Mouse (Mus musculus): Measurements from ENCODE around the gene Taf9. TPM values are rescaled to one million over a fixed set of nuclear protein-coding genes. Genes with fewer than 3 reads are reported as not detected.

The Taf9 gene
- polyA plus RNA-seq, 1 experiment from 2014 or later, result 29.1 TPM

- Histone ChIP-seq H3K9ac (replicated peaks) (no peak overlapping the region), H3K4me3 (replicated peaks) (no peak overlapping the region), H3K4me1 (peaks cover 3% of the 10 kb centered on the region; the same call in 1 of the 2 replicates), H3K4me2 (no peak overlapping the region), H3K36me3 (peaks cover 38% of the 10 kb centered on the region), H3K27ac (replicated peaks) (no peak overlapping the region), H3K9me3 (replicated peaks) (no peaks in the 10 kb centered on the region), H3K27me3 (replicated peaks) (peaks cover 14% of the 10 kb centered on the region)
- WGBS, result 80% methylated on average over 13 of the region's 13 CpGs
- ATAC-seq (ENCODE audit: low FRiP score), result no peak
Measured at GRCm38 (mm10) chr13:100617583-100617982, 33.8 kb upstream of the Taf9 start.

GRCm38 (mm10) chr13:100622241-100622640 lies 29.1 kb upstream of the Taf9 start:
- Histone ChIP-seq H3K4me2 (no peak overlapping the region), H3K9ac (replicated peaks) (no peak overlapping the region), H3K27me3 (replicated peaks) (peaks cover 10% of the 10 kb centered on the region), H3K36me3 (peaks cover 64% of the 10 kb centered on the region), H3K9me3 (replicated peaks) (no peaks in the 10 kb centered on the region), H3K4me1 (no peaks in the 10 kb centered on the region), H3K27ac (replicated peaks) (no peak overlapping the region), H3K4me3 (replicated peaks) (no peak overlapping the region)
- no peak for ATAC-seq (ENCODE audit: low FRiP score)
- 83% methylated on average over 4 of the region's 4 CpGs for WGBS

DNA sequence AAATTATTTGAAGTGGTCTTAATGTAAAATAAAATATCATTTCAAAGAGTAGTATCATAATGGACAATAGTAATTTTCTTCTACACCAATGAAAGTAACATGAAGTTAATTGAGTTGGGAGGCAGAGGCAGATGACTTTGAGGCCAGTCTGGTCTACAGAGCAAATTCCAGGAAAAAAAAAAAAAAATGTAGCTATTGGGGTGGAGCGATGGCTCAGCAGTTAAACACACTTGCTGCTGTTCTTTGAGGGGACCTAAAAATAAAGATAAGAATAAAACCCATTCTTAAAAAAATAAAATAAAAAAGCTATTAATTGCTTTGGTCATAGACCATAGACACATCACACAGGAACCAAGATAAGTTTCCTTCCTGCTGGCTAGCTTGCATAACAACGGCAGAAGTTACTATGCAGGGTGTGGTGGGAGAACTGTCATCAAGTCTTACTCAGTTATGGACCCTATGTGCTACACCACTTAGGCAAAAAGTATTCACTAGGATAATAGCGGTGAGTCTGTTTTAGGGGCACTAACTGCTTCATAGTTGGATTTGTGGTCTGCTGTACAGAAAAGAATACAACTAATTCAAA lies 17.2 kb upstream of the Taf9 start:
- Histone ChIP-seq H3K27me3 (replicated peaks) (no peaks in the 10 kb centered on the region), H3K36me3 (peaks cover 60% of the 10 kb centered on the region), H3K4me2 (no peak overlapping the region), H3K9me3 (replicated peaks) (no peaks in the 10 kb centered on the region), H3K27ac (replicated peaks) (no peak overlapping the region), H3K9ac (replicated peaks) (no peak overlapping the region), H3K4me3 (replicated peaks) (no peak overlapping the region), H3K4me1 (no peaks in the 10 kb centered on the region)
- no peak for ATAC-seq (ENCODE audit: low FRiP score)
- 94% methylated on average over 3 of the region's 3 CpGs for WGBS

DNA sequence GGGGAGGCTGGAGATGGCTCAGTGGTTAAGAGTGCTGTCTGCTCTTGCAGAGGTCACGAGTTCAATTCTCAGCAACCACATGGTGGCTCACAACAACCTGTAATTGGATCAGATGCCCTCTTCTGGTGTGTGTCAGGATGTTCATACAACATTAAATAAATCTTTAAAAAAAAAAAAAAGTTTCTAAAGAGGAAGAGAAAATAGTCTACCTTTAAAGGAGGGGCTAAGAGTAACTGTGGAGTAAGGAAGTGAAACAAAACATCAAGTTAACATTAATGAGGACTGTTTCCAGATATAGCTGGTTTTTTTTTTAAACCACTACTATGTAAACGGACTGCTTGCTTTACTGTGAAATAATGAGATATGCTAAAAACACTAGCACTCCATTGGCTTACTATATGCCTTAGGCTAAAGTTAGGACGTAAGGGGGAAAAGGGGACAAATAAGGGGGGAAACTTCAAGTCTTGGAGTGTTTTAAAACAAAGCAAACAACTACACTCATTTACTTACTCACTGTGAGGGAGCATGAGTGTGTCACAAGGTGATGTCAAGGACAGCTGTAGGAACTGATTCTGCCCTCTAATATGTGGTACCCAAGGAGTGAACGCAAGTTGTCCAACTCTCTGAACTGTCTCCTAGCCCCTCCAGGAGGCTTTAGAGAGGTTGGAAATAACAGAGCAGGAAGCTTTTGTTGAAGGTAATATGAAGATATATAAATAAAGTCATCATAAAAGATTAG lies 8.7 kb upstream of the Taf9 start:
- H3K36me3 ChIP-seq, result peaks cover 75% of the 10 kb centered on the region
- H3K4me3 ChIP-seq (replicated peaks), result no peak overlapping the region
- H3K4me2 ChIP-seq, result no peak overlapping the region
- H3K27me3 ChIP-seq (replicated peaks), result no peaks in the 10 kb centered on the region
- WGBS, result 91% methylated on average over 4 of the region's 4 CpGs
- H3K9ac ChIP-seq (replicated peaks), result no peak overlapping the region
- no peaks in the 10 kb centered on the region for H3K9me3 ChIP-seq (replicated peaks)
- H3K27ac ChIP-seq (replicated peaks), result no peak overlapping the region
- H3K4me1 ChIP-seq, result no peaks in the 10 kb centered on the region
- no peak for ATAC-seq (ENCODE audit: low FRiP score)

DNA sequence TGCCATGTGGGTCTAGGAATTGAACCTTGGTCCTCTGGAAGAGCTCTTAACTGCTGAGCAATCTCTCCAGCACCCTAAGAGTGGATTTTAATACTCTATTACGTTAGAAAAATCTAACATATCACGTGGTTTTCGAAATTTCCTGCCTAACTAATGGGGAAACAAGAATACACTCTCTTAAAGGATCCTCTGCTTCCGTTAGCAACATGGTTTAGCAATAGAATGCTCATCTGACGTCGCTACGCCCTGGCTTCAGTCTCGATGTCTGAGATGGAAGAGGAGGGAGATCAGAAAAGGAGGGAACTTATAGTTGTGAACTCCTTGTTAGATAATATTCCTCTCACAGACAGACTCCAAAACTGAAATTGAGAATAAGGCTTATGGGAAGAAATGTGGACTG lies 3.2 kb upstream of the Taf9 start:
- Histone ChIP-seq H3K9ac (replicated peaks) (no peak overlapping the region), H3K4me3 (replicated peaks) (no peak overlapping the region), H3K4me1 (peaks cover 13% of the 10 kb centered on the region), H3K36me3 (peaks cover 39% of the 10 kb centered on the region), H3K27me3 (replicated peaks) (no peaks in the 10 kb centered on the region), H3K9me3 (replicated peaks) (no peaks in the 10 kb centered on the region), H3K4me2 (no peak overlapping the region), H3K27ac (replicated peaks) (no peak overlapping the region)
- no peak for ATAC-seq (ENCODE audit: low FRiP score)
- 97% methylated on average over 8 of the region's 8 CpGs for WGBS

DNA sequence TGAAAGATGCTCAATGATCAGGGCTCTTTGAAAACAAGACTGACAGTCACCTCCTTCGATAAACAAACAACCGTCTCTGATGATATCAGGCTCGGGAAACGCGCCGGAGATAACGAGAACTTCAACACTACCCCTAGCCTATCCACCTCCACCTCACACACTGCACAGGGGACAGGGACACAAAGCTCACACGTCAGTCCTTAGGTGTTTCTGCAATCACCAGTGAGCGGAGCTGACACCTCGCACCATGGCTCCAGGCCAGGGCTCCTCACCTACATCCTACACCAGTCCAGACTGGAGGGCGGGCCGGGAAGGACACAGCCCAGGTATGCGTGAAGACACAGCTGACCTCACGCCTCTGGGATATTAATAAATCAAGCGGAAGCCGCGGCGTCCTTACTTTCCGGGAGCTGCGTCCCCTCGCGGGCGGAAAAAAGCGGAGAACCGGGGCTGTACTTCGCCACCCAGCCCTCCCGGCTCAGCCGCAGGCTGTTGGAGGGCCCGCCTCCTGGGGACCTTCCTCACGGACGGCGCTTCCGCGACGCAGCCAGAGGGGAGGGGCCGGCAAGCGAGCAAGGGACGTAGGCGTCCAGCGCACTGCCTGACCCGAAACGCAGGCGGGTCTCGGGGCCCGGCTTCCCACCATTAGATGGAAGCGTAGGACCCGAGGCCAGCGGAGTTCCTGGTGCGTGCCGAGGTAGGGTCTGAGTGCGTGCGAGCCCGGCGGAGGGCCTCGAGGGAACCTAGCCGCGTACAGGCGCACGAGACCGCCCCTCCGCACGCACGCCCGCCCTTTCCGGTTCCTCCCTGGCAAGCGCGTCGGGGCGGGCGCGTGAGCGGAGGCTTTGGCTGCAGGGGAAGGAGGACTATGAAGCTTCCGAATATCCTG lies 585 bp upstream of the Taf9 start, which contains the start of the genes Ak6 and Rad17:
TSS of gene Ak6 (plus strand) at position 430 of the 889 bp plus-strand sequence.
TSS of gene Rad17 (minus strand) at position 502 of the 889 bp plus-strand sequence.
- H3K36me3 ChIP-seq, result peaks cover 19% of the 10 kb centered on the region
- peak within 1 kb of the TSS; percentile 96 for H3K27ac ChIP-seq (replicated peaks)
- no peaks in the 10 kb centered on the region for H3K9me3 ChIP-seq (replicated peaks)
- H3K4me1 ChIP-seq, result peaks cover 17% of the 10 kb centered on the region
- H3K4me3 ChIP-seq (replicated peaks), result peak within 1 kb of the TSS; percentile 97
- peak within 1 kb of the TSS; percentile 85 for H3K4me2 ChIP-seq
- ATAC-seq (ENCODE audit: low FRiP score), result peak; percentile 98
- H3K27me3 ChIP-seq (replicated peaks), result no peaks in the 10 kb centered on the region
- under 1% methylated on average over 70 of the region's 73 CpGs for WGBS
- H3K9ac ChIP-seq (replicated peaks), result peak within 1 kb of the TSS; percentile 86

DNA sequence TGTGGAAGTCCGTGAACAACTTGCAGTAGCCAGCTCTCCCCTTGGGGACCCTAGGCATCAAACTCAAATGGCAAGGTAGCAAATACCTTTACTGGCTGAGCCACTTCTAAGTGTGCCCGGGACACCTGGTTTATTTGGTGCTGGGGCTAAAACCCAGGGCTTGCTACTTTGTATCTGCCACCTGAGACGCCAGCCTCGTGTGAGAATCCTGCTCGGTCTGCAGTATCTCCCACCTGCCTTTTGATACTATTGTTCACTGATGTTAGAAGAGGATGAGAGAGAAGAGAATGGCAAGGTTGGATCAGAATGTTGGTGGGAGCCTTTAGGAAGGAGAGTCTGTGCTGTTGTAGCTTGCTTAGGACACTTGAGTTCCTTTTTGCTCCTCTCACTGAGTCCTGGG lies 6.7 kb downstream of the Taf9 start:
- peaks cover 4% of the 10 kb centered on the region for H3K4me1 ChIP-seq
- H3K4me2 ChIP-seq, result no peak overlapping the region
- H3K27me3 ChIP-seq (replicated peaks), result no peaks in the 10 kb centered on the region
- no peak for ATAC-seq (ENCODE audit: low FRiP score)
- H3K4me3 ChIP-seq (replicated peaks), result no peak overlapping the region
- no peak overlapping the region for H3K9ac ChIP-seq (replicated peaks)
- H3K36me3 ChIP-seq, result peaks cover 5% of the 10 kb centered on the region
- WGBS, result 92% methylated on average over 5 of the region's 5 CpGs
- H3K9me3 ChIP-seq (replicated peaks), result no peaks in the 10 kb centered on the region
- no peak overlapping the region for H3K27ac ChIP-seq (replicated peaks)

DNA sequence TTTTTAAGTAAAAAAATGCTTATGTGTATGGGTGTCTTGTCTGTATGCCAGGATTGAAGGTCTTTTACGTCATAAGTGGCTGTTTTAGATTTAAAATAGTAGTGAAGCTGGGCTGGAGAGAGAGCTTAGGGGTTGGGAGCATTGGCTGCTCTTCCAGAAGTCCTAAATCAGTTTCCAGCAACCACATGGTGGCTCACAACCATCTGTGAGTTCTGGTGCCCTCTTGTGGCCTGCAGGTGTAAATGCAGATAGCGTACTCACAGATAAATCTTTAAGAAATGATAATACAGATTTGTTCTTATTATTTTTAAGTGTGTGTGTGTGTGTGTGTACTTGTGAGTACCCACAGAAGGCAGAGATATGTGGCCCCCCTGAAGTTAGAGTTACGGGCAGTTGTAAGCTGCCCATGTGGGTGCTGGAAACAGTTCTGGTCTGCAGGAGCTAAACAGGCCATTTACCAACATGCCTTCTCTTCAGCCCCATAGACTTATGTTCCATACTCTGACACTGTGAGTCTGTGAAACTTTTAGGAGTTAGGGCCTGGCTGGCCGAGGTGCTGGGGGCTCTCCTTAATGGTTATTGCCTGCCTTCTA lies 8.6 kb downstream of the Taf9 start:
- Histone ChIP-seq H3K4me3 (replicated peaks) (no peak overlapping the region), H3K9me3 (replicated peaks) (no peaks in the 10 kb centered on the region), H3K27me3 (replicated peaks) (no peaks in the 10 kb centered on the region), H3K36me3 (peaks cover 9% of the 10 kb centered on the region), H3K27ac (replicated peaks) (no peak overlapping the region), H3K4me2 (no peak overlapping the region), H3K4me1 (no peaks in the 10 kb centered on the region), H3K9ac (replicated peaks) (no peak overlapping the region)
- 48% methylated on average over 4 of the region's 4 CpGs for WGBS
- peak; percentile 69; the same call in 1 of the 2 replicates for ATAC-seq (ENCODE audit: low FRiP score)

GRCm38 (mm10) chr13:100669291-100670022 lies 18.1 kb downstream of the Taf9 start, which contains the start of gene Ccdc125:
Gene Ccdc125 (plus strand): TSS chr13:100669717.
- no peaks in the 10 kb centered on the region for H3K9me3 ChIP-seq (replicated peaks)
- peak within 1 kb of the TSS; percentile 36 for H3K9ac ChIP-seq (replicated peaks)
- peaks cover 7% of the 10 kb centered on the region; the same call in 1 of the 2 replicates for H3K4me1 ChIP-seq
- under 1% methylated on average over 44 of the region's 44 CpGs for WGBS
- H3K4me2 ChIP-seq, result peak within 1 kb of the TSS; percentile 89
- H3K4me3 ChIP-seq (replicated peaks), result peak within 1 kb of the TSS; percentile 50
- peaks cover 3% of the 10 kb centered on the region for H3K27me3 ChIP-seq (replicated peaks)
- H3K36me3 ChIP-seq, result peaks cover 11% of the 10 kb centered on the region
- peak; percentile 75 for ATAC-seq (ENCODE audit: low FRiP score)
- H3K27ac ChIP-seq (replicated peaks), result no peak within 1 kb of the TSS

DNA sequence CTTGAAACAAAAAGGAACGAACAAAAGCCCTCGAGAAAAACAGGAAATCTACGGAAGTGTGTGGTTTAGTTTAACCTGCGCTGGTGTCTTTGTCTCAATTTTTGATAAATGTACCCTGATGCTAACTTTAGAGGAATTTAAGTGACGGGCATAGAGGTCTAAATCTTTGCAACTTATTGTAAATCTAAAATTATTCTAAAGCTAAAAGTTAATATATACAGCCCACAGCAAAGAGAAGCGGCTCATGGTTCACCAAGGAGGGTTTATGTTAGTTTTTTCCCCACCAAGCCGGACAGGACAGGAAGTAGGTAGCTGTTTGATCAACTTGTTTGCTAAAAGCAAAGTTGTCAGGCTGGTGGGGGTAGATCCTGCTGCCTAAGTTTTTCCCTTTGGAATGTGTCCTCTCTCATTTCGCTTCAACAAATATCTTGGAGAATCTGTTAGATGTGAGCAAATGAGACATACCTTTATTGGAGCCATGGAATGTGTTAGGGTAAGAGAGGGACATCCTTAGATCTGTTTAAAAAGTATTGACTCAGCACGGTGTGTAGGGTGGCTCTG lies 18.9 kb downstream of the Taf9 start:
- 63% methylated on average over 9 of the region's 9 CpGs for WGBS
- Histone ChIP-seq H3K4me3 (replicated peaks) (peak overlapping the region; percentile 50), H3K4me1 (peaks cover 7% of the 10 kb centered on the region; the same call in 1 of the 2 replicates), H3K27ac (replicated peaks) (no peak overlapping the region), H3K9ac (replicated peaks) (no peak overlapping the region), H3K36me3 (peaks cover 11% of the 10 kb centered on the region), H3K9me3 (replicated peaks) (no peaks in the 10 kb centered on the region), H3K4me2 (peak overlapping the region; percentile 89), H3K27me3 (replicated peaks) (peaks cover 3% of the 10 kb centered on the region)
- ATAC-seq (ENCODE audit: low FRiP score), result no peak
